Mouse (Mus musculus) cortical plate, adult 2 months (tissue): ENCODE measurements around the gene Sept10.

ENCODE experiments used
- CTCF ChIP-seq: fragments of 200-500 bp; IDR thresholded peaks from 2 replicates; pipeline ENCODE4 v1.5.1; 2011; ENCODE audit warnings: mild to moderate bottlenecking, control low read depth, low read length; ENCODE audit not compliant: insufficient read depth; ENCODE audit errors: extremely low read depth
- POLR2A ChIP-seq: fragments of 200-500 bp; IDR thresholded peaks from 2 replicates; pipeline ENCODE4 v1.6.1; 2011; ENCODE audit warnings: mild to moderate bottlenecking, low read length, control low read depth; ENCODE audit not compliant: insufficient read depth; ENCODE audit errors: extremely low read depth

- TF ChIP-seq POLR2A (no peak), CTCF (no peak)
Measured at GRCm38 (mm10) chr10:59091988-59092387, 129.7 kb downstream of the Sept10 start.
